Mouse (Mus musculus) mature B cell (primary cell): ENCODE results near the gene Epn1.
"Not testable (repeated sequence)": the region's sequence is repeated elsewhere in the genome, so short reads cannot be mapped to it uniquely, and the experiment has no call there.

Source experiments
- in situ Hi-C: fragments of 300-500 bp; cut with MboI; formaldehyde crosslinking; loops from 2 replicates; pipeline ENCODE4 v1.14.3; 2019

Gene Epn1

DNA sequence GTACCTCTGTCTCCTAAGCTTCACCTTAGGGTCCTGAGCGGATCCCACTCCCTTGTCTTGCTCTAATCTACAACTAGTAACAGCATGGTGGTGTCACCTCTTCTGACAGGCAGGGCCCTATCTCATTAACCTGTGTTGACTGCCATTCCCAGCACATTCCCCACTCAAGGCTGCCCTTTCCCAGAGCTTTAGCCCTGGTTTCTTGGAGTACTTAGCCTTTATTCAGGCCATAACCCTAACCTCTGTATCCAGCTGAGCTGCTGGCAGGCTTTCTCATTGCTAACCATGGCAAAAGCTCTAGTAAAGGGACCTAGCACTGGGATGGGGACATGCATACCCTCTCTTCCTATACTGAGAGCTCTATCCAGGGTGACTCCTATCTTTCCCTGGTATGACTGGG lies 21.4 kb upstream of the Epn1 start:
- in situ Hi-C loops: no loop called here

GRCm38 (mm10) chr7:5059421-5059820 lies 20.6 kb upstream of the Epn1 start:
- in situ Hi-C loops: no loop called here

- in situ Hi-C loops: no loop called here
Measured at GRCm38 (mm10) chr7:5060239-5060731, 19.8 kb upstream of the Epn1 start.

DNA sequence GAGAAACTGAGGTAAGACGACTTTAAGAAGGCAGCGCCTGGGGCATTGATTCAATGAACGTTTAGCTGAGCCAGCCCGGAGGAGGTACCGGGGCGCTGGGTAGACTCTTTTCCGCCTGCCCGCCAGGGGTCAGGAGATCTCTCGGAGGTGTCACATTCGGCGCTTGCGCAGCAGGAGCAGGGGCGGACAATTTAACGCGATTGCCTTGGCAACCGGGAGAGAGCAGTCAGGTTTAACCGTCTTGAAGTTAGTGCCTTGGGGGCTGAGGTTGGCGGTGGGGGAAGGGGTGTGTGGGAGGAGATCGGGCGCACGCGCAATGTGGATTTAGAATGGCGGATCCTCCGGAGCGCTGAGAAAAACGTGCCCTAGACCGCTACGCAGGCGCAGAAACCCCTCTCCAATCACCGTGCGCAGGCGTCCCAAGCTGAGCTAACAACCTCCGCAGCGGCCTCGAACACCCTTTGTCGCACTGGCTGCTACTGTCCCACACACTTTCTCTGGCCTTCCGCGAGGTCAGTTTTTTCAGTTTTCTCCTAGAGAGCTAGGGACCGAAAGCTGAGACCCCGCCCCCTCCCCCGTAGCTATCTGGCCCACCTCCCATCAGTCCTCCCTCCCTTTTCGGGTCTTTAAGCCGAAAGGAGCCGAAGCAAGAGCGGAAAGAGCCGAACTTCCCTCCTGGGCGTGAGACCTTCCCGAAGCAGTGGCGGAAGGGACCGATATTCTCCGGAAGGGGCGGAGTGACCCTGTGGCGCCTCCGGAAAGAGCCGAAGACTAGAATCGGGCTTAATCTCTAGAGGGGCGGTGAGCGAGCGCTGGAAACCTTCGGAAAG lies 18.9 kb upstream of the Epn1 start:
- in situ Hi-C loops: no loop called here

DNA sequence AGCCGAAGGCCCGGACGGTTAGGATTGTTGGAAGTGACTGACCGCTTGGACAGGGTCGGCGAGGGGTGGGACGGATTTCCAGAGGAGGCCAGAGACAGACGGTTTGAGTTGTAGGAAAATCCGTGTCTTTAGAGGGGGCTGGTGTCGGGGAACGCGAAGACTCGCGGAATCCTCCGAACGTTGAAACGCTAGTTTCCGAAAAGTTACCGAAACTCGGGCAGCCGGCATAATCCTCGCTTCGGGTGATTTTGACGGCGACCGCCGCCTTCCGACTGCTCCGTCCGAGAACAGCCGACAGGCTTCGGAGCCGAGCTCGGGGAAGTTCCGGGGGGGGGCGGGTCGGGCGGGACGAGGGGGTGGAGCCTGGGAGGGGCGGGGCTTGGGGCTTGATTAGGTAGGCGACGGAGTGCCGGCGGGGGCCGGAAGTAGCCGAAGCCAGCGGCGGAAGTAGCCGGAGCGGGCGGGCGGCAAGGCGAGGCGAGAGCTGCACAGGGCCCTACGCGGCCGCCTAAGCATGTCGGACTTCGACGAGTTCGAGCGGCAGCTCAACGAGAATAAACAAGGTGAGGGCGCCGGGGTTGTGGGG lies 18.2 kb upstream of the Epn1 start, which contains the start of gene U2af2:
Gene U2af2 (plus strand): TSS at position 370 of the 586 bp plus-strand sequence.
- in situ Hi-C loops: no loop called here

GRCm38 (mm10) chr7:5062360-5063001 lies 17.6 kb upstream of the Epn1 start:
- in situ Hi-C loops: no loop called here

DNA sequence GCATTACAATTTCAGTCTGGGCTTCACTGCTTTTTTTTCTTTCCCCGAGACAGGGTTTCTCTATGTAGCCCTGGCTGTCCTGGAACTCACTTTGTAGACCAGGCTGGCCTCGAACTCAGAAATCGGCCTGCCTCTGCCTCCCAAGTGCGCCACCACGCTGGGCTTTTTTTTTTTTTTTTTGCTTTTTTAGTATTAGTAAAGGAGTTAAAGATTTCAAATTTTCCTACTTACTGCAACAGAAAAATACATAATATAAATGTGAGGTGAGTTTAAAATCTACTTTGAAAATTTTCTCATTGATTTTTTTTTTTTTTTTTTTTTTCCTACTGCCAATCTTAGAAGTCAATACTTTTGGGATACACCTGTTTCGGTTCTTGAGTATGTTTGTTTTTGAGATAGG lies 15.1 kb upstream of the Epn1 start:
- in situ Hi-C loops: no loop called here

GRCm38 (mm10) chr7:5073586-5073985 lies 6.4 kb upstream of the Epn1 start:
- in situ Hi-C loops: no loop called here

GRCm38 (mm10) chr7:5074984-5075383 lies 5.1 kb upstream of the Epn1 start:
- in situ Hi-C loops: no loop called here

DNA sequence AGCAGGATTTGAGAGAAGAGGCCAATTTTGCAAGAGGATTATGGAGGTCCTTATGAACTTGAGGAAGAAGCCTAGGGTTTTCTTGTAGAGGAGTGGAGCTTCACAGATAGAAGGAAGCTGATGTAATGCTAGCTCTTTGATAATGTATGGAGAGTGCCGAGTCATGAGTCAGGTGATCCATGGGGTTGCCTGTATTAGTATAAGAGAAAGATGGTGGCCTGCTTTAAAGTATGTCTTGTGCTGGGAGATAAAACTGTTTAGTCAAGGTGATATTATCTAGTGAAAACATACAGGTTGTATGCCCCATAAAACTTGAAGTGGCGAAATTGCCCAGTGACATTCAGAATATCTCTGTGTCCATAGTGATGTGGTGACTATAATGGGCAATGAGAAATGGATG lies 3.1 kb upstream of the Epn1 start:
- in situ Hi-C loops: no loop called here

- in situ Hi-C loops: not testable (repeated sequence)
Measured at GRCm38 (mm10) chr7:5079365-5080009, 548 bp upstream of the Epn1 start.

DNA sequence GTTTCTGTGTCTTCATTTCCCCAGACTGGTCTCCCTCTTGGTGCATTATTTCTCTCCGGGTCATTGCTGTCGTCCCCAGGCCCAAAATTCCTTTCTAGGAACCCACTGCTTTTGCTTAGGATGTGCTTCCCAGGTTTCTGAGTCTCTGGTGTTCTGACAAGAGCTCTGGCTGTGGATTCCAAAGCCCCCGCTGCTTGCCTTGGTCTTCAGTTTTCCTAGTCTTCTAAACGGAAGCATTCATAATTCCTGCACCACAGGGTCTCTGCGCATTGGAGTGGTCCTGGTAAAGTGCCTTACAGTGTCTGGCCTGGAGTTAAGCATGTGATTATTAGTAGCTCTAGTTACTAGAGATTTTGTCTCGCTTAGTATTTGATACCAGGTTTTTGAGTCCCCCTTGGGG lies 780 bp downstream of the Epn1 start:
- in situ Hi-C loops: no loop called here

DNA sequence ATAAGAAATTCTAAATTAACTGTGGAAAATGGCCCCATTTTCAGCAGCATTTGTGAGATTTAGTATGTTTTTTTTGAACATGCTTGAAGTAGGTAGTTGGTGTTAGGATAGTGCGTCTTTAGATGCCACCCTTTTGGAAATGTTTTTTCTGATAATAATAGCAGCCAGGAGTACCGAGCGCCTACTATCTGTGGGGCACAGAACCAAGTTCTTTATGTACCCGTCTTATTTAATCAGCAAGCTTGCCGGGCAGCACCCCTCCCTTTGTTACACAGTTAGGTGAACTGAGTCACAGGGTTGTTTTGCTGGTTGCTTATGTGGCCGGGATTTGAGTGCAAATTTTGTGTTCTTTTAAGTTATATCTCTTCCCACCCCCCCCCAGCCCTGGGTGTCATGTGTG lies 1.2 kb downstream of the Epn1 start:
- in situ Hi-C loops: no loop called here

- in situ Hi-C loops: no loop called here
Measured at GRCm38 (mm10) chr7:5081939-5082338, 1.9 kb downstream of the Epn1 start.

DNA sequence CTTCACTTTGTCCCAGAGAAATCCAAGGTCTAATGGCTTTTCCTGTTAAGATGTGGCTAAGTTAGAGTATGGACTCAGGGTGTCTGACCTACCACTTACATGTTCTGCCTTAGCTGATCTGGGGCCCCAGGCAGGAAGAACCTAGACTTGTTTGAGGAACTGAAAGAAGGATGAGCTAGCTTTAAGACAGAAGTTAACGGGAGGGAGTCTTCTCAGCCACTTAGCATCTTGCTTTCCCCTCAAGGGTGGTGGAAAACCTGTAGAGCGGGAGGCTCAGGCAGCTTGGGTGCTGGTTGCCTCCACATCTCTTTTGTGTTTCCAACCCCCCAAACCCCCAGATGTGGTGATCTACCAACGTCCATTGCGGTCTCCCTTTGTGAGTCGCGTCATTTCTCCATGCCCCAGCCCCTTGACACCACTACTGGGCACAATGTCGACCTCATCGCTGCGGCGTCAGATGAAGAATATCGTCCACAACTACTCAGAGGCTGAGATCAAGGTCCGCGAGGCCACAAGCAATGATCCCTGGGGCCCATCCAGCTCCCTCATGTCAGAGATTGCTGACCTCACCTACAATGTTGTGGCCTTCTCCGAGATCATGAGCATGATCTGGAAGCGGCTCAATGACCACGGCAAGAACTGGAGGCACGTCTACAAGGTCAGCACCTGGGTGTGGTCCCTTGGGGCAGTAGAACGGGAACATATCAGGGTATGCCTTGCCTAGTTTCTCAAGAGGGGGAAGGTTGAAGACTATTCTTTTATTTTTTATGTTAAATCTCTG lies 3.5 kb downstream of the Epn1 start:
- in situ Hi-C loops: no loop called here

DNA sequence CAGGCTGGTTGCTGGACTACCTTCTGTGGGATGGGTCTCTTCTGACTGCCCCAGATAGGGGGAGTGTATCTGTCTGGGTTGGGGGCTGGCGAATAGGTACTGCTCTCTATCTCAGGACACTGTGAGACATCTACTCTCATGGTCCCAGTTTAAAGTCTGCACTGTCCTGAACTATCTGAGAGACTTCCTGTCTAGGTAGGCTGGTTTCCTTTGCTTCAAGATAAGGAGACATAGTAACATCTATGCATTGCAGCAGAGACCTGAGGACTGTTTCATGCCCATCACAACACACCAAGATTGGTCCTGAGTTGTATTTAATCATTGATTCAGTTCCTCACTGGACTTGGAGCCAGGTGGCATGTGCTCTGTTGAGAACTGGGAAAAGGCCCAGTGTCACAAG lies 5.5 kb downstream of the Epn1 start:
- in situ Hi-C loops: no loop called here

- in situ Hi-C loops: no loop called here
Measured at GRCm38 (mm10) chr7:5086921-5087440, 6.9 kb downstream of the Epn1 start.

DNA sequence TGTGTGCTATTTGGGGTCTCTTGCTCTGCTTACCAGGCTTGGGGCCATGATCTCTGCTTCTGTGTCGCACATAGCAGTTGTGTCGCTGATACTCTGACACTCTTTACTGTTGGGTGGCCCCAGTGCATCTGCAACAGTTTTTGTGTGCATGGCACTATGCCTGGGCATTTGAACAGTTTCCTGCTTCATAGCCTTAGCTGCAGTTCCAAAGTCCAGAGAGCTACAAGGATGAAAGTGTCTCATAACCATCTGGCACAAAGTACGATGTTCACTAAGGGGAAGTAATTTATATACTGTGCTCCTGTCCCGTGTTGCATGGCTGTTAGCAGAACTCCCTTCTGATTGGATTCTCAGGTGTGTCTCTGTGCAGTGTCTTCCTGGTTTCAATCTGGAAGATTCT lies 7.9 kb downstream of the Epn1 start:
- in situ Hi-C loops: no loop called here

- in situ Hi-C loops: no loop called here
Measured at GRCm38 (mm10) chr7:5089853-5090252, 9.8 kb downstream of the Epn1 start.

DNA sequence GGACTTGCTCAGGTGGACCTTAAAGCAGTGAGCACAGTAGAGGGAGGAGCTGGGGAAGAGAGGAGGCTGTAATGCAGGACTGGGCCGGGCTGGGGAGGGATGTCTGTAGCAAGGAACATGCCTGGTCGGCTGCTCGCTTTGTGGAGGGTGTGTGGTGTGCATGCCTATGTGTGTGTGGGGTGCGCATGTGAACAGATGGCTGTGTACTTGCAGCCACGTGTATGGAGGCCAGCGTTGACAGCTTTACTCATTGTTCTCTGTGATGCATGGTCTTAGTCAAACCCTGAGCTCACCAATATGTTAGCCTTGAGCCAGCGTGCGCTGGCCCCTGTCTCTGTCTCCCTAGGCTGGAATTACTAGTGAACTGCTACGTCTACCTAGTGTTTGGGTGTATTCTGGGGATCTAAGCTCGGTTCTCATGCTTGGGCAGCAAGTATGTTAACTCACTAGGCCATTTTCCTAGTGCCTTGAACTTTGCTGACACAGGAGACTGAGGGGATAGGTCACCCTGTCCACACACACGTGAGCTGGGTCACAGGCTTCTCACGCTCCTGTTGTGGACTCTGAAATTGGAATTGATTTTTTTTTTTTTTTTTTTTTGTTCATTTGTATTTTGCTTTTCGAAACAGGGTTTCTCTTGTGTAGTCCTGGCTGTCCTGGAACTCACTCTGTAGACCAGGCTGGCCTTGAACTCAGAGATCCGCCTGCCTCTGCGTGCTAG lies 11.1 kb downstream of the Epn1 start:
- in situ Hi-C loops: no loop called here

- in situ Hi-C loops: no loop called here
Measured at GRCm38 (mm10) chr7:5092381-5092780, 12.3 kb downstream of the Epn1 start.
